8 mouse cellular contexts compared by ENCODE assay signal in genomic region chr15:10178131-10178566, GRCm38 (mm10). TPM values are rescaled to one million over a fixed set of nuclear protein-coding genes. Genes with fewer than 3 reads are reported as not detected.
DNase-seq lines count a peak whose midpoint lies in the region; ATAC-seq lines count a peak whose summit lies in the region.

No protein-coding gene starts in this region.

- H3K4me2 ChIP-seq in neural tube, embryonic 12.5 days (replicated peaks) = peak overlapping the region; percentile 68

- peak; percentile 34; the same call in 1 of the 2 replicates for ATAC-seq in neural tube, embryonic 12.5 days (ENCODE audit: low FRiP score, low read depth)

- no peaks in the 10 kb centered on the region for H3K36me3 ChIP-seq in forebrain, embryonic 10.5 days (replicated peaks)
- H3K36me3 ChIP-seq in neural tube, embryonic 12.5 days = no peaks in the 10 kb centered on the region

- H3K27me3 ChIP-seq in forebrain, embryonic 10.5 days (ENCODE audit: poor library complexity, severe bottlenecking) = peaks cover 37% of the 10 kb centered on the region
- peaks cover 11% of the 10 kb centered on the region for H3K27me3 ChIP-seq in neural tube, embryonic 12.5 days (replicated peaks)

- H3K4me1 ChIP-seq in forebrain, embryonic 10.5 days = peaks cover 18% of the 10 kb centered on the region
- peaks cover 12% of the 10 kb centered on the region for H3K4me1 ChIP-seq in neural tube, embryonic 12.5 days

- WGBS in forebrain, embryonic 10.5 days = 4% methylated on average over 10 of the region's 10 CpGs
- WGBS in neural tube, embryonic 12.5 days = 8% methylated on average over 10 of the region's 10 CpGs

- no peak overlapping the region for H3K27ac ChIP-seq in forebrain, embryonic 10.5 days
- no peak overlapping the region for H3K27ac ChIP-seq in neural tube, embryonic 12.5 days

- H3K4me3 ChIP-seq in forebrain, embryonic 10.5 days = peak overlapping the region; percentile 51
- H3K4me3 ChIP-seq in neural tube, embryonic 12.5 days = peak overlapping the region; percentile 29

- H3K9ac ChIP-seq in neural tube, embryonic 12.5 days = no peak overlapping the region

- no peaks in the 10 kb centered on the region for H3K9me3 ChIP-seq in forebrain, embryonic 10.5 days
- no peaks in the 10 kb centered on the region for H3K9me3 ChIP-seq in neural tube, embryonic 12.5 days

- DNase-seq in adrenal gland, postnatal 36 days = peak; percentile 36 to 44
- DNase-seq in adrenal gland, postnatal 14 days = no peak
- peak; percentile 12 to 14 for DNase-seq in B cell, adult 2 months
- DNase-seq in forebrain, embryonic 10.5 days (ENCODE audit: extremely low spot score, low spot score) = no peak
- DNase-seq in kidney, postnatal 10 days = peak; percentile 16
- no peak for DNase-seq in thymus, postnatal 14 days
- no peak for DNase-seq in layer of hippocampus, adult 11-12 months (ENCODE audit: low spot score)

RNA-seq across cellular contexts. Expression of gene Prlr, which starts 1.1 kb away (rescaled TPM):
- total RNA-seq in adrenal gland, postnatal 36 days (2021) = 100 to 1,000 TPM in 1 of 2 experiments, 10 to 100 TPM in 1; 99.0 to 257 TPM
- 126 and 152 TPM in 2 replicates for total RNA-seq in adrenal gland, postnatal 14 days (2021)
- polyA plus RNA-seq in forebrain, embryonic 10.5 days (2016; fragmentation: Nextera tagmentation; extraction: Ambion mirVana) = 0.07 and 0.30 TPM in 2 replicates
- polyA plus RNA-seq in neural tube, embryonic 12.5 days (2016; fragmentation: Nextera tagmentation; extraction: Ambion mirVana) = 0.14 and 0.37 TPM in 2 replicates

Comparison
In these comparisons a context has a peak if more than half of its experiments do, and no peak if none do; other contexts are left out.
1. DNase-seq: peak in adrenal gland, postnatal 36 days (2 of 2), B cell, adult 2 months (2 of 2) and kidney, postnatal 10 days (single experiment); none in adrenal gland, postnatal 14 days (single experiment), forebrain, embryonic 10.5 days (single experiment), thymus, postnatal 14 days (single experiment) and layer of hippocampus, adult 11-12 months (single experiment).